Mouse (Mus musculus) retina, postnatal 1 day (tissue): ENCODE results near the gene Pla2g15.
"Not testable (repeated sequence)": the region's sequence is repeated elsewhere in the genome, so short reads cannot be mapped to it uniquely, and the experiment has no call there.

Experiments used
- DNase-seq: peaks from one replicate; pipeline ENCODE4 v3.0.0-alpha.2; 2012

Pla2g15 gene

DNA sequence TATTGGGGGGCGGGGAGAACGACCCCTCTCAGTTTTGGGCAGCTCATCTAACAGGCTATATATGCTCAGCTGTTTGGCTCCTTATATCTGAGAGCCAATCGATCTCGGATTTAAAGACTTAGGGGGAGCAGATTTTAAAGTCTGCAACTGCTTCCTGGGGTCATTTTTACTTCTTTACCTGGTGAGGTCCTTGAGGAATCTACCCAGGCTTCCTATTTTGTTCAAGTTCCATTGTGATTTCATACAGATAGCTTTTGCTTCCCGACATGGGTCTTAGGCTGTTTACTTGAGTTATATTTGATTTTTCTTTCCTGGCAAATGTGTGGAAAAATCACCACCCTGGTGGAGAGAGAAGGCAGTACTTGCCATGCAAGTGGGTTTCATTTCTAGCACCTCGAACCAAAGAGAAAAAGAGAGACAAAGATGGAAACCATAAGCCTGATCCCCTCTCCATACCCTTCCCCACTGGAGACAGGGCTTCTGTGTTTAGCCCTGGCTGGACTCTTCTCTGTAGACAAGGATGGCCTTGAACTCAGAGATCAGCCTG lies 19.8 kb downstream of the Pla2g15 start:
- DNase-seq, result peak; percentile 17

DNA sequence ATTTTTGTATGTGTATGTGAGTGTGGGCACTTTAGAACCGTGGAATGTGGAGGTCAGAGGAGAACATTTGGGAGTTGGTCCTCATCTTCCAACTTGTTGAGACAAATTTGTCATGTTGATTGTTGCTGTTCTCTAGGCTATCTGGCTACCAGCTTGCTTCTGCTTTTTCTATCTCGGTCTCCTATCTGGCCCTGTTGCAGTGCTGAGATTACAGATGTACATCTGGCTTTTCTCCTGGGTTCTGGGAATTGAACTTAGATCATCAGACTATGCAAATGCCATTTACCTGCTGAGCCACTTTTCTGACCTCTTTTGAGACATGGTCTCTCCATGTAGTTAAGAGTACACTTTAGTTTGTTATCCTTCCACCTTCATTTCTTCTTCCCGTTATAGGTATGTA lies 23.4 kb downstream of the Pla2g15 start:
- no peak for DNase-seq

DNA sequence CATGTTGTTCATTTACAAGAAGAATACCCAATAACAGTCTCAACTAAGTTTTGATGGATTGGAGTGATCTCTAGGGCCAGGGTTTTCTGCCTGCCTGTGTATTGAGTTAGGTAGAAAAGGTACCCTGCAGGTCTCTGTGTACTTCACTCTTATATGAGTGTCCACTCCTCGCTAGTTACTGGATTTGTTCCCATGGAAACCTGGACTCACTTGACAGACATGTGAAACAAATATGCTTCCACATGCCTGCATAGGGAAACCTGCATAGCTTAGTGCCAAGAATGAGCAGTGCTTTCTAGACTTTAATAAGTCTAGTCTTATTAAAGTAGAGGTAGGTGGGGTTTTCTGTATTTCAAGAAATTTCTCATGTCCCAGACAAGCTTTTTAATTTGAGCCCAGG lies 26.7 kb downstream of the Pla2g15 start:
- DNase-seq, result peak; percentile 8

DNA sequence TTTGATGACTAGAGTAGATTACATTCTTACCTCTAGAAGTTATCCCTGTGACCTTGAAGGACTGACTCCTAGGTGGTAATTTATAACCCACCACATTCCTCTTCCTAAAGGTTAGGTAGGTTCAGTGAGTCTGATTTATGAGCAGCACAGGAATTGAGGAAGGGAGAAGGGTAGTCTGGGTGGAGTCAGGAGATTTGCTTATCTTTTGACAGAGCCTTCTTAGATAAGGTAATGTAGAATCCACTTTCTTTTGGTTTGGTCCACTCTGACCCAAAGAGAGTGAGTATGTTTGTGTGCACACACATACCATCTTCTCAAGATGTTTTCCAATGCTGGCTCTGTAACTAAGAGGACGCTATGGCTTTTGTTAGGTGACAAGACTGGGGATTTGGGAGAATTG lies 27.4 kb downstream of the Pla2g15 start:
- no peak for DNase-seq

DNA sequence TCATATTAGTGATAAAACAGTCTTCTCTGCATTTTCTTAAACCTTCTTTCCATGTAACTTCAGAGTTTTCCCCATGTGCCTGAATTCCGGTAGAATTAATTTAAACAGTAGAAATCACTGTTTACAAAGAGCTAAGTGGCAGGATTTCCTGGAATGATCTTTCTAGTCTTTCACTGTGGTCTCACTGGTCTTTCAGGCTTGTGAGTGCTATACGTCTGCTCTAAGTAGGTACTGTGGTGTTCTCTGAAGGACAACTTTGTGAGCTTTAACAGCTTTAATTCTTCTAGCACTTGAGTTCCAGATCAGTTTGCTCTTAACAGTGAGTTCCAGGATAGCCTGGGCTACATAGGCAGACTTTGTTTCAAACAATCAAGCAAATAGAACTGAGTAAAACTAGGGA lies 28.2 kb downstream of the Pla2g15 start:
- DNase-seq, result no peak

DNA sequence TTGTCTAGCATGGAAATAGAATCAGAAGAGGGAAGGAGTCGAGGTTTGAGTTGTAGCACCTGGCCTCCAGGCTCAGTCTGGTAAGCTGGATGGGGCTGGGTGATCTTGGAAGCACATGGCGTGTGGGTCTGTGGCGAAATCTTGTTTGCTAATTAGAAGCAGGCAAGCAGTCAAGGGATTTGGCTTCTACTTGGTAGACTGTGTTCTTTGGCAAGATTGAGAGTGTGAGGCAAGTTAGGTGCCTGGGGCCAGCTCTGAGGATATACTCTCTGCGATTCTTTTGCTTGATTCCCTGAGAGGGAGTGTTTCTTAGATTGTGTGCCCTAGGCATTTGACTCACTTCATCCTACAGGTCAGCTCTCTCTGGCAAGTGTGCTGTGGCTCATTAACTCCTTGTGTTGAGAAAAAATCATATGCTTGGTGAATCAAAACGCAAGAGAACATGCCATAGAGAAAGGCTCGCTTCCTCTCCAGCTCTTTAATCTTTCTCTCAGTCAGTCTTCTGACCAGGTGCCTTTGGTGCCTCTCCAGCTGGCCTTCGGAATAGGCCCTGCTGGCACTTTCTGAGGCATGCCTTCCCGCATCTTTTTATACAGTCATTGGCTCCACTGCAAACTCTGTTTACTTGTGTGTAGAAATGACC lies 35.5 kb downstream of the Pla2g15 start:
- DNase-seq, result no peak

DNA sequence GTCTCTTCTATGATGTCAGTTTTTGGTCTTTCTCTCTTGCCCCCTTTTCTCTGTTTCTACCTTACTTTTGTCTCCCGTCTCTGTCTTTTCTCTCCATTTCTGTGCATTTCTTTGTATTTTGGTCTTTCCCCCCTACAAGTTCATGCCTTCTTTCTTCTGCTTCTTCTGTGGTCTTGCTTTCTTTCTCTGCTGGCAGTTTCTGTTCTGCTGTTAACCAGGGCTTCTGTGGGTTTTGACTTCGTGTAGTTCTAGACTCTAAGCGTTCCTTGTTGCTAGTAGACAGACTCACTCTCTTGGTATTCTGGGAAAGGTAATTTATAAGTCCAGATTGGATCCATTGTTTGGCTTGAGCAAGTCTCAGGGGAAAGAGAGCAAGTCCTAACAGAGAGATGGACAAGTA lies 36.2 kb downstream of the Pla2g15 start:
- DNase-seq, result no peak

DNA sequence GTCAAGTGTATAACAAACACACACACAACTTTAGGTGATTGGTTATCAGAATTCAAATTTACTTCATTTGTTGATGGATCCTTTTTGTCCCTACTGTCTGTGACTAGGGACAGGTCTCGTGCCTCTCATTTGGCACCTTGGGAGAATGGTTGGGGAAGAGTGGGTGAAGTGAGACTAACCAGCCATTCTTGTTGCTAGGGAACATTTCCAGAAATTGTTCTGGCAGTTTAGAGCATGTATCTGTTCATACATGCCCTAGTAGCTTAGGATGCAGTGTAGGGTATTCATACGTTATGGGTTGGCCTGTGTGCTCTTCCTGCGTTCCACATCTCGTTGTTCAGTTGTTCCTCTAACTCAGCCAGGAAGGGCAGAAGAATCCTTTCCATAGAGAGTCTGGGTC lies 39.0 kb downstream of the Pla2g15 start:
- no peak for DNase-seq

DNA sequence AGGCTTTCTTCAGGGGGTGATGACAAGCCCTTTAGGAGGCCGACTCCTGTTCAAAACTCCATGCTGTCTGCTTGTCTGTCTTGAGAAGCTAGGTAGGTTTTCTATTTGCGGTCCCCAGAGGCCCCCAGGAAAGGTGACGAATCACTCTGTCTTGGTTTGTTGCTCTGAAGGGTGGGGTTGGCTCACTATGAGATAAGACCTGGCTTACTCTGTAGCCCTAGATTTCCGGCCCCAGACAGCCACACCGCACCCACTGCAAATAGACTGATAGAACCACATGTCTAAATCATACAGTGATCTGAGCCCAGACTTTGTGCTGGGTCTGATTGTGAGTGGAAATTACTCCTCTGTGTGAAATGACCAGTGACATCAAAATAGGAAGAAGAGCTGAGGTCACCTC lies 41.4 kb downstream of the Pla2g15 start:
- no peak for DNase-seq

DNA sequence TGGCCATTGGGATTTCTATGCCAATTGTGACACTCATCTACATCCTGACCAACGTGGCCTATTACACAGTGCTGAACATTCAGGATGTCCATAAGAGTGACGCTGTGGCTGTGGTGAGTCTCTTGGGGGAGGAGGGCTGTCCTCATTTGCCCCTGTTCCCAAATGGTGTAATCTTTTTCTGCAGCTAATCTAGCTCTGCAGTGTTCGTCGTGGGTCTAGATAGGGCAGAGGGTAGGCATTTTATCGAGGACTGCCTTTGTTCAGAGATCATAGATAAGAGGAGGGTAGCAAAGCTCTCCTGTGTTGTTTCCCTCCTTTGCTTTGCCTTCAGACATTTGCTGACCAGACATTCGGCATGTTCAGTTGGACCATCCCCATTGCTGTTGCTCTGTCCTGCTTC lies 43.0 kb downstream of the Pla2g15 start:
- DNase-seq, result no peak

DNA sequence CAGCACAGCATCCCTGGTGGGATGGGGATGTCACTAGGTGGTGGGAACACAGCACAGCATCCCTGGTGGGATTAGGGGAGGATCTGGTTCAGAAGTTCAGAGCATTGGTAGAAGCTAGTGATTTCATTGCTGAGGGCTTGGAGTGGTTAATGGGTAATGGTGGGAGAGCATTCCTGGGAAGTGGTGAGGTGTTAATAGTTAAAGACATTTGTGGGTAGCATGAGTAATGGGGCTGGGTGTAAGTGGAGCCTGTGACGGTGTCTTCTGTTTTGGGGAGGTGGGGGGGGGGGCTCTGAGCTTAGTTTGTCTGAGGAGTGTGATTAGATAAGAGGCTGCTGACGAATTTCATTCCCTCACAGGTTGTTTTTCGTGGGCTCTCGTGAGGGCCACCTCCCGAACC lies 43.9 kb downstream of the Pla2g15 start:
- DNase-seq, result no peak

DNA sequence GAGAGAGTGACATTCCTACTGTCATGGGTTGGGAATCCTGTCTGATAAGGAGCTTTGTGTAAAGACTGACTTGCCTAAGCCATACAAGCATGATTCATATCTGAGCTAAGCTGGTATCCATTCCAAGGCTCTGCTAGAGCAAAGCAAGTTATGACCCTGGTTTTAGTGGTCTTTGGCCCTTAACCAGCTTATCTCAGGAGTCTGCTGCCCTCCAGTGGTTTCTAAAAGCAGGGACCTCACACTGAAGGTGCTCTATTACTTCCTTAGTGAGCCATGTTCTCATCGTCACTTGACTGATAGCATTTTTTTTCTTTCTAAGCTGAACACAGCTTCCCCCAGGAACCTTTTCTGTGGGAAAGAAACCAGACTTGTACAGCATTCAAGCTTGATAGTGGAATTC lies 48.5 kb downstream of the Pla2g15 start:
- peak; percentile 72 for DNase-seq

DNA sequence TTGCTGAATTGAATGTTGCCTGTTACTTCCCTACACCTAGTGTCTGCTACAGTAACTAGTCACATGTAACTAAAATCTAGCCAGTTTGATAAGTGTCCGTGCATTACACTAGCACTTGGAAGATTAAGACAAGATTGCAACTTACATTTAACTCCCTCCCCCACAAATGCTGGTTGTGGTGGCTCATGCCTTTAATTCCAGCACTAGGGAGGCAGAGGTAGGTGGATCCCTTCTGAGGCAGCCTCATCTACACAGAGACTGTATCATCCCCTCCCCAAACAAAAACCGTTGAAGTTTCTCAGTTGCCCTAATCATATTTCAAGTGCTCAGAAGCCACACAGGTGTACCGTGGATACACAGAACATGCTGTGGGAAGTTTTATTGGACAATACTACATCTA lies 49.4 kb downstream of the Pla2g15 start:
- DNase-seq, result not testable (repeated sequence)

DNA sequence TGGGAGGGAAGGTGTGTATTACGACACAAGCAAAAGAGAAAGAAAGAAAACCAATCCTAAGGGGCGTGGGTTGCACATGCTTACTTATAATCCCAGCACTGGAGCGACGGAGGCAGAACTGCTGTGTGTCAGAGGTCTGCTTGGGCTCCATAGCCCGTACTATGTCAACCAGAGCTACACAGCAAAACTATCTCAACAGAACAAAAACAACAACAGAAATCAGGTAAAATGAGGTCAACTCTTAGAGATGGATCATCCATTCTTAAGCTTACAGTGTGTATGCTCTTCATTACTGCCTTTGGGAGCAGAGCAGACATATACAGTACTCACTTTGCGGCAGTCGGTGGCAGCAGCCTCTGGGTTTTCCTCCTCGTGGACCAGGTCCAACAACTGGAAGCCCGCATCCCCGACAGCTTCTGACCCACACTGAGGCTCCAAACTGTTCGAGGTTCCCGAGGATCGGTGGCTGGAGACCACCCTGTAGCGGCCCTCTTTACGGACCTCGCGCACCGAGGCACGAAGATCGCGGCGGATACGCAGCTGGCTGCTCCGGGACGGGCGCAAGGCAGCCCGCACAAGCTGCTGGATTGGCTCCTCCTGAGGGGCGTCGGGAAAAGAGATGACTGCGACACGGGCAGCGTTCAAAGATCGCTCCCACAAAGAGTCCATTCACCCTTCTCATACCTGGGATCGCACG lies 60.0 kb downstream of the Pla2g15 start:
- no peak for DNase-seq

DNA sequence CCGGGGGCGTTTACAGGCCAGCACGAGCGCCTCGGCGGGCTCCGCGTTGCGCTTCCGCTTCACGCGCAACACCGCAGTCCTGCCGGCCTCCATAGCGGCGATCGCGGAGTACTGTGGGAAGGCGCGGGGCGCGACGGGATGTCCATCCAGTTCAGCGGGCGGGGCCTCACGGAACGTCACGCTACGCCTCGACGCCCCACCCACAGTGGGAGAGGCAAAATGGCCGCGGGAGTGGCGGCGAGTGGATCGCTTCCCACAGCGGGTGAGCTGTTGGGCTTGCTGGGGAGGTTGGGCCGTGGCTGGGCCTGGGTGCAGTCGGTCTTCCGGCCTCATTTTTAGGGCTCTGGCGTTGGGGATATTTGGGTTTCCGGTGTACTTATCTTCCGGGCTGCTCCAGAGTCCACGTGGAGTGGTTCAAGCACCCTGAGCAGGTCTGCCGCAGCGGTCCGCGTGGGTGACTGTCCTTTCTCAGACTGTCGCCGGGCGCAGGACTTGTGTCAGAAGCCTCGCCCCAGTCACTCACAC lies 60.7 kb downstream of the Pla2g15 start, which contains the start of the genes Slc7a6os and Prmt7:
Gene Slc7a6os (minus strand): TSS at position 115 of the 525 bp plus-strand sequence.
Gene Prmt7 (plus strand): TSS at position 116 of the 525 bp plus-strand sequence.
- peak; percentile 98 for DNase-seq

DNA sequence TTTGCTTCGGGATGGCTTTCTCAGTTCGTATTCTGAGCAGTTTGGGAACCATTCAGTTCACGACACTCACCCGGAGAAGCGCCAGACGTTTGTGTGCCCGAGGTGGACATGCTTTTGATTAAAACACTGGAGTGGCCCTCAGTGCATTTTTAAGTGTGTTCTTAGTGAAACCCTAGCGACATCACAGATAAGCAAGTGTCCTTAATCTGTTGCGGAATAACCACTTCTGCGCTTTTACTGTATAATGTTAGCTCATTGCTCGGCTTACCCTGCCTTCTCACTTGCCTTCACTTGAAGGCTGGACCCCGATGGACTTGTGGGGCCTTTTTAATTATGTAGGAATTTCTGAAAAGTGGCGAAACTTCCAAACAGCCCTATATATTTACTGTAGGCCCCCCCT lies 61.2 kb downstream of the Pla2g15 start:
- no peak for DNase-seq

DNA sequence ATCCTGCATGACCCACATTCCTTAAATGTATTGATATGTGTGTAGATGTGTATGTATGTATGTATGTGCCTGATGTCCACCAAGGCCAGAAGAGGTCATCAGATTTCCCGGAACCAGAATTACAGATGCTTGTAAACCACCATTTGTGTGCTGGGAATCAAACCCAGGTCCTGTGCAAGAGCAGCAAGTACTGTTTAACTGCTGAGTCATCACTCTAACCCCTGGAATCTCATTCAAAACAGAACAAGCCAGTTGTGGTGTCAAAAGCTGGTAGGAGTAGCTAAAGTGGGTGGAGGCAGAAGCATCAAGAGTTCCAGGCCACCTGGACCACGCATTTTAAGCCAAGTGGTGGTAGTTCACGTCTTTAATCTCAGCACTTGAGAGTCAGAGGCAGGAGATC lies 63.8 kb downstream of the Pla2g15 start:
- DNase-seq, result no peak
